Mouse (Mus musculus) thymus, adult 2 months (tissue): Measurements from ENCODE around the gene Srsf12.

Experiments
- CTCF ChIP-seq: fragments of 200-500 bp; IDR thresholded peaks from 2 replicates; pipeline ENCODE4 v1.5.1; 2012; ENCODE audit warnings: mild to moderate bottlenecking, control low read depth, low read length, moderate library complexity, borderline replicate concordance; ENCODE audit not compliant: control insufficient read depth, poor library complexity, insufficient read depth; ENCODE audit errors: extremely low read depth
- POLR2A ChIP-seq: fragments of 200-500 bp; IDR thresholded peaks from 2 replicates; pipeline ENCODE4 v1.6.1; 2012; ENCODE audit warnings: mild to moderate bottlenecking, low read length, control low read depth, moderate library complexity; ENCODE audit not compliant: control insufficient read depth, poor library complexity, insufficient read depth; ENCODE audit errors: extremely low read depth

- TF ChIP-seq CTCF (no peak), POLR2A (no peak)
Observed at GRCm38 (mm10) chr4:33229639-33230038, 20.8 kb downstream of the Srsf12 start.
